Mouse (Mus musculus) neutrophil, adult 5-6 weeks (primary cell): ENCODE measurements around the gene Hspa1b. TPM values are rescaled to one million over a fixed set of nuclear protein-coding genes. Genes with fewer than 3 reads are reported as not detected.

Experiments used
- total RNA-seq: library from RNA; stranded (forward); fragments of 200-1000 nt; gene quantifications from 2 replicates; pipeline ENCODE4 v1.2.3, GENCODE M21; 2017

The Hspa1b gene
- total RNA-seq, 1 experiment from 2014 or later = 5.9 TPM

Other genes with a start within 250 kb of the Hspa1b start
- 0.12 and 0.23 TPM in 2 replicates for gene C4b, start 215.4 kb downstream of the Hspa1b start, total RNA-seq
- not detected in 2 replicates for gene Cyp21a1, start 154.7 kb downstream of the Hspa1b start, total RNA-seq
- 23.5 and 39.9 TPM in 2 replicates for gene Stk19, start 122.3 kb downstream of the Hspa1b start, total RNA-seq
- 36.1 and 45.8 TPM in 2 replicates for gene Dxo, start 122.2 kb downstream of the Hspa1b start, total RNA-seq
- gene Skiv2l, start 109.0 kb downstream of the Hspa1b start, total RNA-seq = 79.7 and 92.2 TPM in 2 replicates
- 22.6 and 36.0 TPM in 2 replicates for gene Nelfe, start 108.8 kb downstream of the Hspa1b start, total RNA-seq
- 0.58 and 0.98 TPM in 2 replicates for gene Cfb, start 96.7 kb downstream of the Hspa1b start, total RNA-seq
- gene Zbtb12, start 79.8 kb downstream of the Hspa1b start, total RNA-seq = 2.8 and 3.8 TPM in 2 replicates
- gene Gm20547, start 77.2 kb downstream of the Hspa1b start, total RNA-seq = not detected in 2 replicates
- gene C2, start 61.0 kb downstream of the Hspa1b start, total RNA-seq = not detected in 2 replicates
- 87.4 and 99.7 TPM in 2 replicates for gene Ehmt2, start 60.8 kb downstream of the Hspa1b start, total RNA-seq
- 0.98 and 1.4 TPM in 2 replicates for gene Slc44a4, start 44.8 kb downstream of the Hspa1b start, total RNA-seq
- gene Neu1, start 28.0 kb downstream of the Hspa1b start, total RNA-seq = 66.7 and 66.9 TPM in 2 replicates
- gene Gm20481, start 10.7 kb upstream of the Hspa1b start, total RNA-seq = not detected in 2 replicates
- gene Hspa1a, start 12.9 kb upstream of the Hspa1b start, total RNA-seq = 5.6 and 6.4 TPM in 2 replicates
- not detected in 2 replicates for gene Hspa1l, start 13.5 kb upstream of the Hspa1b start, total RNA-seq
- gene Lsm2, start 22.6 kb upstream of the Hspa1b start, total RNA-seq = 10.1 and 11.4 TPM in 2 replicates
- 243 and 266 TPM in 2 replicates for gene Vars, start 41.7 kb upstream of the Hspa1b start, total RNA-seq
- gene Vwa7, start 57.3 kb upstream of the Hspa1b start, total RNA-seq = 0.61 and 1.2 TPM in 2 replicates
- gene Sapcd1, start 68.8 kb upstream of the Hspa1b start, total RNA-seq = 2.0 and 2.6 TPM in 2 replicates
- gene Msh5, start 87.5 kb upstream of the Hspa1b start, total RNA-seq = 4.7 and 7.0 TPM in 2 replicates
- gene Clic1, start 90.7 kb upstream of the Hspa1b start, total RNA-seq = 394 and 439 TPM in 2 replicates
- gene Ddah2, start 99.8 kb upstream of the Hspa1b start, total RNA-seq = 4.5 and 8.1 TPM in 2 replicates
- gene Ly6g6c, start 106.2 kb upstream of the Hspa1b start, total RNA-seq = 0.49 TPM in 1 of 2 replicates, not detected in the other
- 1.5 and 2.1 TPM in 2 replicates for gene Mpig6b, start 106.9 kb upstream of the Hspa1b start, total RNA-seq
- not detected in 2 replicates for gene Ly6g6e, start 117.7 kb upstream of the Hspa1b start, total RNA-seq
- gene Ly6g6d, start 118.8 kb upstream of the Hspa1b start, total RNA-seq = not detected in 2 replicates
- 0.49 TPM in 1 of 2 replicates, not detected in the other for gene Ly6g6f, start 126.4 kb upstream of the Hspa1b start, total RNA-seq
- 33.2 and 43.8 TPM in 2 replicates for gene Abhd16a, start 130.0 kb upstream of the Hspa1b start, total RNA-seq
- not detected in 2 replicates for gene Ly6g5c, start 149.0 kb upstream of the Hspa1b start, total RNA-seq
- gene Ly6g5b, start 156.2 kb upstream of the Hspa1b start, total RNA-seq = 0.58 and 1.5 TPM in 2 replicates
- gene Gpank1, start 162.2 kb upstream of the Hspa1b start, total RNA-seq = 73.7 and 74.5 TPM in 2 replicates
- 214 and 240 TPM in 2 replicates for gene Csnk2b, start 162.8 kb upstream of the Hspa1b start, total RNA-seq
- 36.5 and 48.5 TPM in 2 replicates for gene D17H6S53E, start 167.1 kb upstream of the Hspa1b start, total RNA-seq
- gene Apom, start 172.8 kb upstream of the Hspa1b start, total RNA-seq = 0.58 TPM in 1 of 2 replicates, not detected in the other
- gene Bag6, start 175.9 kb upstream of the Hspa1b start, total RNA-seq = 159 and 160 TPM in 2 replicates
- 73.3 and 76.1 TPM in 2 replicates for gene Prrc2a, start 205.7 kb upstream of the Hspa1b start, total RNA-seq
- 5.3 and 8.0 TPM in 2 replicates for gene Aif1, start 216.8 kb upstream of the Hspa1b start, total RNA-seq
- gene Lst1, start 229.2 kb upstream of the Hspa1b start, total RNA-seq = 534 and 685 TPM in 2 replicates
- 212 and 285 TPM in 2 replicates for gene Ltb, start 235.2 kb upstream of the Hspa1b start, total RNA-seq
- 16.4 and 18.2 TPM in 2 replicates for gene Tnf, start 242.8 kb upstream of the Hspa1b start, total RNA-seq
- gene Lta, start 246.1 kb upstream of the Hspa1b start, total RNA-seq = 6.6 and 9.9 TPM in 2 replicates